Mouse (Mus musculus): ENCODE measurements at regions not wholly inside any gene's neighbourhood (a gene's known extent, or its start where the extent isn't known, plus 50 kb on each side); places are given as distances from the start of the nearest gene placed in this dataset.

DNA sequence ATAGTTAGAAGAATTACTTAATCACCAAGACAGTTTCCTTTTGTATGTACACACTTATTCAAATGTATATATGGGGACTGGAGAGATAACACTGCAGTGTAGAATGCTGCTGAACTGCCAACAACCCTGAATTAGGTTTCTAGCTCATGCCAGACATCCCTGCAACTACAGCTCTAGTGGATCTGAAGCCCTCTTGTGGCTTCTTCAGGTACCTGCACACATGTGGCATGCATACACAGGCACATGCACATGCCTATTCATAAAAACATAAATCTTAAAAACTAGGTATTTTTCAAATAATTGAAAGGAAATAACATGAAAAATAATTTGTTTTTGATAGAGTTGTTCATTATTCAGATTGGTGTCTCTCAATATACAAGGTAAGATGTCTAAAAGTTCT is 445.1 kb upstream of the Cited2 start:
- no peaks in the 10 kb centered on the region for H3K36me3 ChIP-seq (ENCODE audit: control insufficient read depth, insufficient read depth, low read length)
- H3K27ac ChIP-seq (replicated peaks in 1 of 2; ENCODE audit: control insufficient read depth in 1 of 2, insufficient read depth in 1 of 2, low read depth in 2 of 2, low read length in 2 of 2), result no peak overlapping the region
- no peak for ATAC-seq (ENCODE audit: insufficient number of reproducible peaks, insufficient read depth, low FRiP score, low read depth)

DNA sequence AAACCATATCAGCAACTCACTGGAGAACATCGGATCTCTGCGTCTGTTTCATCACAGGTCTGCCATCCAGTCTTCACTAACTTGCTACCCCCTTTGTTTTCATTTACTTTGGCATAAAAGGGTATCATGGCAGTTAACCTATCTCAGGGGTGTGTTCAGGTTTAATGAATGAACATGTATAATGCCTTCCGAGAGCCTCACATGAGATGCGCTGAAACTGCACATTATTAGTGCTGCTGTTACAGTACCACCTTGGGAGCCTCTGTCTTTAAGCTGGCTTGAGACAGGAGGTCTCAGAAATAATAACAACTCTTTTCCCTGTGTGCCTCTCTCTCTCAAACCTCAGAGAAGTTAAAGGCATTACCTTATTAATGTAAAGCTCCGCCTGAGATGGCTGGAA is 438.2 kb upstream of the Cited2 start:
- Histone ChIP-seq H3K4me3 (ENCODE audit: control insufficient read depth in 1 of 2, insufficient read depth in 1 of 2, low read depth in 1 of 2, low read length in 2 of 2) (no peak overlapping the region), H3K4me1 (ENCODE audit: control insufficient read depth in 2 of 2, insufficient read depth in 2 of 2, low read length in 2 of 2) (no peaks in the 10 kb centered on the region), H3K9me3 (ENCODE audit: control insufficient read depth, low read length) (no peaks in the 10 kb centered on the region), H3K27ac (replicated peaks in 1 of 2; ENCODE audit: control insufficient read depth in 1 of 2, insufficient read depth in 1 of 2, low read depth in 2 of 2, low read length in 2 of 2) (no peak overlapping the region), H3K27me3 (ENCODE audit: control insufficient read depth, insufficient read depth, low read length) (no peaks in the 10 kb centered on the region), H3K9ac (ENCODE audit: low read length) (no peak overlapping the region), H3K36me3 (ENCODE audit: control insufficient read depth, insufficient read depth, low read length) (no peaks in the 10 kb centered on the region), H3K4me2 (ENCODE audit: low read length) (no peak overlapping the region)
- ATAC-seq (ENCODE audit: insufficient number of reproducible peaks, insufficient read depth, low FRiP score, low read depth), result no peak
- 85% methylated on average over 5 of the region's 5 CpGs for WGBS

More for the DNA sequence above, 445.1 kb upstream of the Cited2 start:
- Histone ChIP-seq H3K4me3 (ENCODE audit: control insufficient read depth in 1 of 2, insufficient read depth in 1 of 2, low read depth in 1 of 2, low read length in 2 of 2) (no peak overlapping the region), H3K9ac (ENCODE audit: low read length) (no peak overlapping the region), H3K9me3 (ENCODE audit: control insufficient read depth, low read length) (0 out of 2 replicates have a peak, but pooled peaks cover 3% of the 10 kb centered on the region), H3K4me1 (ENCODE audit: control insufficient read depth in 2 of 2, insufficient read depth in 2 of 2, low read length in 2 of 2) (no peaks in the 10 kb centered on the region), H3K27me3 (ENCODE audit: control insufficient read depth, insufficient read depth, low read length) (no peaks in the 10 kb centered on the region), H3K4me2 (ENCODE audit: low read length) (no peak overlapping the region)

DNA sequence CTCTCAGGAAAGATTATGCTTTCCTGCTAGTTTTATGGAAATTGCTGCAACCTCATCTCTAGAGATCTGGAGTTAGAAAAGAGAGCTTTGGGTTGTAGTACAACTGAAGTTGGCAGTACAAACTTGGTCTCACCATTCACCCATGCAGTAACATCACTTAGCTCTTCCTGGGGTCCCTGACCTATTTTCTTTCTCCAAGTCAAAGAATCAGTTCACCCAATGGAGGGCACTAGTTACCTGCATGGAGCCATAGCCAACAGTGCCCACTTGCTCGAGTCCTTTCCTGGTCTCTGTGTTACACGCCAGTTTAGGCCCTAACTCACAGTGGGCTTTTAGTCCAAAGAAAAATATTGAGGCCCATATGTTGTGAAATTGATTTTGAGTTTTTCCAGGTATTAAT is 435.9 kb upstream of the Cited2 start:
- no peak for ATAC-seq (ENCODE audit: insufficient number of reproducible peaks, insufficient read depth, low FRiP score, low read depth)

DNA sequence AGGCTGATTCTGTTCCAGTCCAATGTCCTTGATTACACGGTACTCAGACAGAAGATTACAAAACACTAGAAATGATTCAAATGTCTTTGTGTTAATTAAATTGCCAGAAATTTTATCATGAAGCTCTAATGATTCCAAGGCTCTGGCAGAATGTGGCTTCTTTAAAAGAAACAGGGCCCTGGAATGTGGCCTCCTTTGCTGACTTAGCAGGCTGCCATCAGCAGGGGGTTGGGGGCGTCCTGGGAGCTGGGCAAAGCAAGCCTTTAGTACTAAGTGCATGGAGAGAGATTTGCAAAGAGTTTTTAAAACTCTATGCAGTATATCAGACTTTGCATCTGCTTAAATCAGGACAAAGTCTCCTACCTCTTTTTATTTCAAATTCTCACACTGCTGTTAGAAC is 434.8 kb upstream of the Cited2 start:
- ATAC-seq (ENCODE audit: insufficient number of reproducible peaks, insufficient read depth, low FRiP score, low read depth), result no peak
- H3K27me3 ChIP-seq (ENCODE audit: control insufficient read depth, insufficient read depth, low read length), result no peaks in the 10 kb centered on the region
- H3K4me1 ChIP-seq (ENCODE audit: control insufficient read depth in 2 of 2, insufficient read depth in 2 of 2, low read length in 2 of 2), result no peaks in the 10 kb centered on the region
- no peaks in the 10 kb centered on the region for H3K36me3 ChIP-seq (ENCODE audit: control insufficient read depth, insufficient read depth, low read length)
- no peak overlapping the region for H3K9ac ChIP-seq (ENCODE audit: low read length)
- 41% methylated on average over 2 of the region's 2 CpGs for WGBS
- no peak overlapping the region for H3K4me3 ChIP-seq (ENCODE audit: control insufficient read depth in 1 of 2, insufficient read depth in 1 of 2, low read depth in 1 of 2, low read length in 2 of 2)
- H3K9me3 ChIP-seq (ENCODE audit: control insufficient read depth, low read length), result no peaks in the 10 kb centered on the region
- no peak overlapping the region for H3K27ac ChIP-seq (replicated peaks in 1 of 2; ENCODE audit: control insufficient read depth in 1 of 2, insufficient read depth in 1 of 2, low read depth in 2 of 2, low read length in 2 of 2)
- H3K4me2 ChIP-seq (ENCODE audit: low read length), result no peak overlapping the region

More for the DNA sequence above, 435.9 kb upstream of the Cited2 start:
- H3K9me3 ChIP-seq (ENCODE audit: control insufficient read depth, low read length), result no peaks in the 10 kb centered on the region
- H3K36me3 ChIP-seq (ENCODE audit: control insufficient read depth, insufficient read depth, low read length), result no peaks in the 10 kb centered on the region
- no peak overlapping the region for H3K4me3 ChIP-seq (ENCODE audit: control insufficient read depth in 1 of 2, insufficient read depth in 1 of 2, low read depth in 1 of 2, low read length in 2 of 2)
- H3K4me1 ChIP-seq (ENCODE audit: control insufficient read depth in 2 of 2, insufficient read depth in 2 of 2, low read length in 2 of 2), result no peaks in the 10 kb centered on the region
- H3K4me2 ChIP-seq (ENCODE audit: low read length), result no peak overlapping the region
- no peaks in the 10 kb centered on the region for H3K27me3 ChIP-seq (ENCODE audit: control insufficient read depth, insufficient read depth, low read length)
- H3K27ac ChIP-seq (replicated peaks in 1 of 2; ENCODE audit: control insufficient read depth in 1 of 2, insufficient read depth in 1 of 2, low read depth in 2 of 2, low read length in 2 of 2), result no peak overlapping the region
- 65% methylated on average over 2 of the region's 2 CpGs for WGBS
- H3K9ac ChIP-seq (ENCODE audit: low read length), result no peak overlapping the region

DNA sequence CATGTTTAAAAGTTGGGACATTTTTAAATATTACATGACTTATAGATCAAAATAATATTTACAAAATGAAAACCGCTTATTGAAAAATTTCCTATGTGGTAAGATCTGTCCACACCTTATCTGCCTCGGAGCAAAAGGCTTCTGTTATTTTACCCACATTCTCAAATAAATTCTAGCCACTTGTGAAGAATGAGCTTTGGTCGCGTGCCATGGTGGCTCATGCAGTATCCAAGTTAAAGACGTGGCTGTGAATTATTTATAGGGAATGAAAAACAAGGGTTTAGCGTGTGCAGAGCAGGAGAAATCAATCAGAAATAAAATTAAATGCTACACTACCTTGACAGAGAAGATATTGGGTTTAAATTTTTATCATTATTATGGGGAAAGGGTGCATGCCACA is 430.7 kb upstream of the Cited2 start:
- WGBS, result 83% methylated on average over 6 of the region's 6 CpGs
- H3K4me1 ChIP-seq (ENCODE audit: control insufficient read depth in 2 of 2, insufficient read depth in 2 of 2, low read length in 2 of 2), result no peaks in the 10 kb centered on the region
- H3K36me3 ChIP-seq (ENCODE audit: control insufficient read depth, insufficient read depth, low read length), result no peaks in the 10 kb centered on the region
- H3K27ac ChIP-seq (replicated peaks in 1 of 2; ENCODE audit: control insufficient read depth in 1 of 2, insufficient read depth in 1 of 2, low read depth in 2 of 2, low read length in 2 of 2), result no peak overlapping the region
- no peaks in the 10 kb centered on the region for H3K27me3 ChIP-seq (ENCODE audit: control insufficient read depth, insufficient read depth, low read length)
- H3K4me2 ChIP-seq (ENCODE audit: low read length), result no peak overlapping the region
- no peaks in the 10 kb centered on the region for H3K9me3 ChIP-seq (ENCODE audit: control insufficient read depth, low read length)
- ATAC-seq (ENCODE audit: insufficient number of reproducible peaks, insufficient read depth, low FRiP score, low read depth), result no peak
- H3K9ac ChIP-seq (ENCODE audit: low read length), result no peak overlapping the region
- no peak overlapping the region for H3K4me3 ChIP-seq (ENCODE audit: control insufficient read depth in 1 of 2, insufficient read depth in 1 of 2, low read depth in 1 of 2, low read length in 2 of 2)

DNA sequence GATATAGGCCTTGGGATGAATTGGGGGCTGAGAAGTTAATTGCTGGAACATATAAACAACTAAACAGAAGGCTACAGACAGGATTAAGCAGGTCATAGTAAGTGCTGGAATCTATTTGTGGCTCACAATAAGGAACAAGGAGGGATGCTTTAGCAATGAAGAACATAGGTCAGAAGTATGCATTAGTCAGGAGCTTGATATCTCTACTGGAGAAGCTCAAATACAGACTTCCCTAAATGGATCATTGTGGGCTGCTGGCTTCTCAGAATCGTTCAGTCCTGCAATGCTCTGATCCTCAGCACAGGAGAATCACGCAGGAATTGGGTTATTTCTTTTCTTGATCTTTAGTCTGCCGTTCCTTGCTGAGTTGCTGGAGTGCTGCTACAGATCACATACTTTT is 428.6 kb upstream of the Cited2 start:
- no peaks in the 10 kb centered on the region for H3K36me3 ChIP-seq (ENCODE audit: control insufficient read depth, insufficient read depth, low read length)
- WGBS, result 71% methylated on average over 3 of the region's 3 CpGs
- no peaks in the 10 kb centered on the region for H3K27me3 ChIP-seq (ENCODE audit: control insufficient read depth, insufficient read depth, low read length)
- H3K4me2 ChIP-seq (ENCODE audit: low read length), result no peak overlapping the region
- no peak overlapping the region for H3K4me3 ChIP-seq (ENCODE audit: control insufficient read depth in 1 of 2, insufficient read depth in 1 of 2, low read depth in 1 of 2, low read length in 2 of 2)
- no peak for ATAC-seq (ENCODE audit: insufficient number of reproducible peaks, insufficient read depth, low FRiP score, low read depth)
- H3K9ac ChIP-seq (ENCODE audit: low read length), result no peak overlapping the region
- H3K4me1 ChIP-seq (ENCODE audit: control insufficient read depth in 2 of 2, insufficient read depth in 2 of 2, low read length in 2 of 2), result peaks cover under 1 to 2% of the 10 kb centered on the region in 2 experiments; a peak in 3 of 4 replicates
- no peaks in the 10 kb centered on the region for H3K9me3 ChIP-seq (ENCODE audit: control insufficient read depth, low read length)
- no peak overlapping the region for H3K27ac ChIP-seq (replicated peaks in 1 of 2; ENCODE audit: control insufficient read depth in 1 of 2, insufficient read depth in 1 of 2, low read depth in 2 of 2, low read length in 2 of 2)

DNA sequence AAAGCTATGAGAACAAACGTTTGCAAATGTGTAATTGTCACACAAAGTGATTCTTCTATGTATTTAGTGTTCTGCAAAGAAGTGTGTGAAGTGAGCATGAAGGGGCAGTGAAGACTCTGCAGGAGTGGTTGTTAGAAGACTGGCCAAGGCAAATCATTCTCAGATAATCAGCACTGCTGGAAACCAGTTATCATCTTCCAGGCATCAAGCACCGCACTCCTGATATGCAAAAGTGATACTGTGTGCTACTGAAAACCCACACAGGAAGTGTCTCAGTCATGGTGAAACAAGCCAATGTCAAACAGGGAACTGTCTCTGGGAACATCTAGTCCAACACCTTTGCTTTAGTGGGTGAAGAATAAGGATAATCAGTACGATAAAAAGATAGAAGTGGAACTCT is 427.9 kb upstream of the Cited2 start:
- no peaks in the 10 kb centered on the region for H3K9me3 ChIP-seq (ENCODE audit: control insufficient read depth, low read length)

DNA sequence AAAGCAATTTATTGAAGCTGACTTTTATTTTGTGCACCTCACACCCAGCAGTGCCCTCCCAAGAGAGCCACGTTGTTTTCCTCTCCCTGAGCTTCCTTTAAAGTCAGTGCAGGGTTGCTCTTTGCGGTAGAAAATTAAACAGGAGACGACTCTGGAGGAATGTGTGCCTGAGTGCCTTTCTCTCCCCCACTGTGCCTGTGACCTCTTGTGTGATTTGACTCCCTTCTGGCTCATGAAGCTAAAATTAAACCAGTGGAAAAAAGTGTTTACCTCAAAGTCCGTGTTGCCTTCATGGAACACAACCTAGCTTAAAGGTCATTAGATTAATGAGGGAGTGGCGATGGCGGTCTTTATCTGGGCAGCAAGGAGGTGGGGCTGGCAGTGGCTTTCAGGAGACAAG is 423.4 kb upstream of the Cited2 start:
- Histone ChIP-seq H3K9ac (ENCODE audit: low read length) (no peak overlapping the region), H3K27me3 (ENCODE audit: control insufficient read depth, insufficient read depth, low read length) (no peaks in the 10 kb centered on the region), H3K4me1 (ENCODE audit: control insufficient read depth in 2 of 2, insufficient read depth in 2 of 2, low read length in 2 of 2) (peaks cover 6 to 9% of the 10 kb centered on the region in 2 experiments; a peak in 3 of 4 replicates), H3K27ac (replicated peaks in 1 of 2; ENCODE audit: control insufficient read depth in 1 of 2, insufficient read depth in 1 of 2, low read depth in 2 of 2, low read length in 2 of 2) (peak overlapping the region; percentile 80 to 81), H3K9me3 (ENCODE audit: control insufficient read depth, low read length) (no peaks in the 10 kb centered on the region), H3K36me3 (ENCODE audit: control insufficient read depth, insufficient read depth, low read length) (no peaks in the 10 kb centered on the region), H3K4me3 (ENCODE audit: control insufficient read depth in 1 of 2, insufficient read depth in 1 of 2, low read depth in 1 of 2, low read length in 2 of 2) (no peak overlapping the region), H3K4me2 (ENCODE audit: low read length) (peak overlapping the region; percentile 40)
- WGBS, result 13% methylated on average over 6 of the region's 6 CpGs
- ATAC-seq (ENCODE audit: insufficient number of reproducible peaks, insufficient read depth, low FRiP score, low read depth), result no peak

More for the DNA sequence above, 427.9 kb upstream of the Cited2 start:
- ATAC-seq (ENCODE audit: insufficient number of reproducible peaks, insufficient read depth, low FRiP score, low read depth), result no peak
- H3K4me1 ChIP-seq (ENCODE audit: control insufficient read depth in 2 of 2, insufficient read depth in 2 of 2, low read length in 2 of 2), result peaks cover 6 to 9% of the 10 kb centered on the region in 2 experiments; a peak in 3 of 4 replicates
- H3K4me3 ChIP-seq (ENCODE audit: control insufficient read depth in 1 of 2, insufficient read depth in 1 of 2, low read depth in 1 of 2, low read length in 2 of 2), result no peak overlapping the region
- no peaks in the 10 kb centered on the region for H3K36me3 ChIP-seq (ENCODE audit: control insufficient read depth, insufficient read depth, low read length)
- no peak overlapping the region for H3K4me2 ChIP-seq (ENCODE audit: low read length)
- no peaks in the 10 kb centered on the region for H3K27me3 ChIP-seq (ENCODE audit: control insufficient read depth, insufficient read depth, low read length)
- H3K27ac ChIP-seq (replicated peaks in 1 of 2; ENCODE audit: control insufficient read depth in 1 of 2, insufficient read depth in 1 of 2, low read depth in 2 of 2, low read length in 2 of 2), result no peak overlapping the region
- 61% methylated on average over 3 of the region's 3 CpGs for WGBS
- no peak overlapping the region for H3K9ac ChIP-seq (ENCODE audit: low read length)

All from heart, embryonic 14.5 days (tissue).